Mouse (Mus musculus): ENCODE data around the gene Pced1b.

Gene Pced1b

GRCm38 (mm10) chr15:97257206-97257775, 10.4 kb downstream of the Pced1b start:
- no peak for DNase-seq

DNA sequence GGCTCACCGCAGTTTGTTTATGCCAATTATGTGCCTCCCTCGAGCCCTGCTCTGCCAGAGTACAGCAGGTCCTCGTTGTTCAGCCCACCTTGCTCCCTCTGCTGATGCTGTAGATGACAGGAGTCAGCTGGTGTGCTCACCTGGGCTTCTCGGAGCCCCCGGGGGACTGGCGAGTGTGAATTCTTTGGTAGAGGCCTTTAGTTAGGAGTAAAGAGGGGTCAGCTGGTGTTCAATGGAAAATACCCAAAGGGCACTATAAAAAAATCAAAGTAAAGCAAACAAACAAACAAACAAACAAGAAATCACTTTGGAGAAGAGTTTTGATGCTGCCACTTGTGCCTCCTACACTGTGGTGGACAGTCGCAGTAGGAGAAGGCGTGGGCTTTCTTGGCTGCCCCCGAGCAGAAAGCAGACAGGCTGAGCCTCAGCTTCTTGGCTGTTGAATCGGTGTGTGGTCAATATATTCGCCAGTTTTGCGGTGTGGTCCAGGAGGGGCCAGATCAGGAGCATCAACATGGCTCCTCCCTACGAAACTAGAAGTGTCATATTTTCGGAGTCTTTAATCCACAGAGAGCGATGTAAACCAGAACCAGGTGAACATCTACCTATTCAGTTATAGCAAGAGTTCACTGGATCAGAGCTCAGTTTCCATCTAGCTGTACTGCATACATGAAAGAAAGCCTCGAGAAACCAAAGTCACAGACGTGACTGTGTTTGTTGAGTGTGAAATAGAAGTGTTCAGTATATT, 11.8 kb downstream of the Pced1b start:
- DNase-seq: no peak

DNA sequence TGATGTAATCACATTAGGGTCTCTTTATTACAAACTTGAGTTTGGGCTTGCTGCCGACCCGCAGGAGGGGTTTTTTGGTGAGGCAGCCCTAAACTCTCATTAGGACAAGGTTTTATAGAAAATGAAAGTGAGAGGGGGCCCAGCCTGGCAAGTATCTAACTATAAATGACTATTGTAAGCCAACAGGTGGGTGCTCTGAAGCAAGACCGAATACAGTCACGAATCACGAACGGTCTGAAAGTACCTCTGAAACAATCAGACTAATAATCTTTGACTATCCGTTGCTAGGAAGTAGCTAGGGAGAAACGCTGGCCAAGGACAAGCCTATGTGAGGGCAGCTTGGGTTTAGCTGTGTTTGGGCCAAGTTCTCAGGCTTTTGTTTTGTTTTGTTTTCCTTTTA, 12.4 kb downstream of the Pced1b start:
- no peak for DNase-seq

GRCm38 (mm10) chr15:97259968-97260597, 13.2 kb downstream of the Pced1b start:
- DNase-seq: no peak

- no peak for DNase-seq
Measured at GRCm38 (mm10) chr15:97262251-97262650, 15.3 kb downstream of the Pced1b start.

GRCm38 (mm10) chr15:97266236-97266845, 19.4 kb downstream of the Pced1b start:
- DNase-seq: no peak

- no peak for DNase-seq
Measured at GRCm38 (mm10) chr15:97267094-97267695, 20.3 kb downstream of the Pced1b start.

- peak in 1 of 2 experiments; percentile 54 for DNase-seq
Measured at GRCm38 (mm10) chr15:97271985-97272697, 25.2 kb downstream of the Pced1b start.

DNA sequence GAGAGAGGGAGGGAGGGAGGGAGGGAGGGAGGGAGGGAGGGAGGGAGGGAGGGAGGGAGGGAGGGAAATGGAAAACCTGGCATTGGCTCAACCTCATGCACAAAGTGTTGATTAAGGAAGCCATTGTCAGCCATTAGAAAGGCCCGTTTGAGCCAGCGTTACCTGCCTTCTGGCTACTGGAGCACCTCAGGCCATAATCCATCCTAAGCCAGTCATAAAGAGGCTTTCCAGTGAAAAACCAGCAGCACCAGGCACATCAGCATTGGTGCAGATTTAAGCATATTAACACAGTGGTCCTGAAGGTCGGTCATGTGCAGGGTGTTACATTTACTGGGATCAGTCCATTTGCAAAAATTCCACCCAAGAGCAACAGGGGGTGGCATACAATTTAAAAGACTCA, 25.9 kb downstream of the Pced1b start:
- DNase-seq: no peak

DNA sequence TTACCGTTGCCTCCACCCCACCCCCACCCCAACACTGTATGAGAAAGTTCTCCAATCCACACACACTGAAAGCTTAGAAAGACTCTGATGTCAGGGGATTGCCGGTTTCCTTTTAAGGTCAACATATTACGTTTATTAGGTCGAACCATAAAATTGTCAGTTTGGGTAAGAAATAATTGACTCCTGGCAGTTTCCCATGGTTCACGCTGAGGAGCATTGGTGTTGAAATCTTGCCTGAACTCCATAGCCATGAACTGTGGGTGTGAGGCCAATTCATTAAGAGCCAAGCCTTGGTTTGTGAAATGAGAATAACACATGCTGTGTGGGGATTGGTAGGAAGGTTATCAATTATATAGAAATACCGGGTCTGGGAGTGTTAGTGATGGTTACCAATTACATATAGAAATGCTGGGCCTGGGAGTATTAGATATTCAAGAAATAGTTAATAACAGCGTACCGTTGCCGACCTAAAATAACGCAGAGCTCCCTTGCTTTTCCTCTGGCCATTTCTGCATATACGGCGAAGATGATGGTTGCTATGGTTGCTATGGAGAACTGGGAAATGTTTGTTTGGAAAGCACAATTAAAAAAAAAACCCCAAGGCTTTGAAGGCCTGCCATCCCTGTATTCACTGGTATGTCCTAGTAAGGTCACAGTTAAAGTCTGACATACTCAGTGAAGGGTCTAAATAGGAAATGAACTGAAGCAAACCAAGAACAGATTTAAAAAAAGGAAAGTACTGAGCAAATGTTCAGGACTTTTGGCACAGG, 28.9 kb downstream of the Pced1b start:
- DNase-seq: no peak

DNA sequence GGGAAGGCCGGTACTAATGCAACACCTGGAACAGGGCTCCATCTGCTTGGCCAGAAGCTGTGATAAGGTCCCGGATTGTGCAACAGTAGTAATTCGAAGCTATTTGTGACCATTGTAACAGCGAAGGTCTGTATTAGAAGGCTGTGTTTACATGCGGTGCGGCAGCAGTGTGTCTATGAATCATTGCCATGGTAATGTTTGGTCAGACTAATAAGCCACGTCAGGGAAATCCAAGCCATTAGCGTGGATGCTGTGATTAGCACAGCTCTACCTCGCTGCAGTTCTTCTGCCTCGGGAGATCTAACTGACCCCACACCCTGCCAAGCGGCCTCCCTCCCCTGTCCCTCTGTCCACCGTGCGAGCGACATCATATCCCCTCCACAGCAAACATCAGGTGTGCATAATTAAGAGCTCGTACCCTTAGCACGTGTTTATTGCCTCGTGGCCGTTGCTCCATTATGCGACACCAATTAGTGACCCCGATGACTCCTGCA, 29.8 kb downstream of the Pced1b start:
- no peak for DNase-seq

- DNase-seq: no peak
Measured at GRCm38 (mm10) chr15:97277328-97277727, 30.4 kb downstream of the Pced1b start.

GRCm38 (mm10) chr15:97278340-97278948, 31.5 kb downstream of the Pced1b start:
- no peak for DNase-seq

DNA sequence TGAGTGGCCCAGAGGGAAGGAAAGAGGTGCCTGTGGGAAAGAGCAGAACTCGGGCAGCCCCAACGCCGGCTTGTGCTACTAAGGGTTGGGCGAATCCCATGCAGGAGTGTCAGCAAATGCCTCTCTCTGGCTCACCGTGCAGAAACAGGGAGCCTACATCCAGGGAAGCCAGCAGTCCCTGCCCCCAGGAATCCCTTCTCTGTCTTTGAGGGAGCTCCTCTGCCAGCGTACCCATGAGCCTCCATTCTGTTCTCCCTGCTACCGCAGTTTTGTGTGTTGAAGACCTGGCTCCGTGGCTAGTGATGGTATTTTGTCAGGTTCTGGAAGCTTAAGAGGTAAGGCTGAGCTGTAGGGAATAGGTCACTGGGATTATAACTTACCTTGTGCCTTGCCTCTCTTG, 33.2 kb downstream of the Pced1b start:
- no peak for DNase-seq

- no peak for DNase-seq
Measured at GRCm38 (mm10) chr15:97280776-97281175, 33.9 kb downstream of the Pced1b start.

DNA sequence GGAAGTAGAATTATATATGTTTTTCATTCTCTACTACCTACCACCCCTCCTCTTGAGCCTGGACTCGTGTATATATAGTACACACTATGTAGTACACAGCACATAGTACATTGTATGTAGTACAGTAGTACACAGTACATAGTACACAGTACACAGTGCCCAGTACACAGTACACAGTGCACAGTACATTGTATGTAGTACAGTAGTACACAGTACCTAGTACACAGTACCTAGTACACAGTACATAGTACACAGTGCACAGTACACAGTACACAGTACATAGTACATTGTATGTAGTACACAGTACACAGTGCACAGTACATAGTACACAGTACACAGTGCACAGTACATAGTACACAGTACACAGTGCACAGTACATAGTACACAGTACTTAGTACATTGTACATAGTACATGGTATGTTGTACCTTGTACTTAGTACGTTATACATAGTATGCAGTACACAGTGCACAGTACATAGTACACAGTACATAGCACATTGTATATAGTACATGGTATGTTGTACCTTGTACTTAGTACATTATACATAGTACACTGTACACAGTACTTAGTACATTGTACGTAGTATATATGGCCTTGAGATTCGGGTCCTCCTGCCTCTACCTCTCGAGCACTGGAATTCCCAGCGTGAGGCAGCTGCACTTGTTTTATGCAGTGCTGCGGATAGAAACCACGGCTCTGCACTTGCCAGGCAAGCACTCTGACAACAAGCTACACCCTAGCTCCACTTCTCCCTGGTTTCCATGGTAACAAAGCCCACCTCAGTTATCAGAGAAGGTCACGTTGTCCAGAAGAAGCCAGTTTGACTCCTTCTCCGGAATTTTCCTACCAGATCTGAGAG, 35.0 kb downstream of the Pced1b start:
- no peak for DNase-seq

- no peak for DNase-seq
Measured at GRCm38 (mm10) chr15:97282572-97282881, 35.6 kb downstream of the Pced1b start.

GRCm38 (mm10) chr15:97284201-97284600, 37.3 kb downstream of the Pced1b start:
- DNase-seq: no peak

- no peak for DNase-seq
Measured at GRCm38 (mm10) chr15:97285665-97286212, 38.8 kb downstream of the Pced1b start.

- DNase-seq: no peak
Measured at GRCm38 (mm10) chr15:97286731-97287130, 39.8 kb downstream of the Pced1b start.
